ENCODE assay signal across 13 mouse cellular contexts in the genomic region with DNA sequence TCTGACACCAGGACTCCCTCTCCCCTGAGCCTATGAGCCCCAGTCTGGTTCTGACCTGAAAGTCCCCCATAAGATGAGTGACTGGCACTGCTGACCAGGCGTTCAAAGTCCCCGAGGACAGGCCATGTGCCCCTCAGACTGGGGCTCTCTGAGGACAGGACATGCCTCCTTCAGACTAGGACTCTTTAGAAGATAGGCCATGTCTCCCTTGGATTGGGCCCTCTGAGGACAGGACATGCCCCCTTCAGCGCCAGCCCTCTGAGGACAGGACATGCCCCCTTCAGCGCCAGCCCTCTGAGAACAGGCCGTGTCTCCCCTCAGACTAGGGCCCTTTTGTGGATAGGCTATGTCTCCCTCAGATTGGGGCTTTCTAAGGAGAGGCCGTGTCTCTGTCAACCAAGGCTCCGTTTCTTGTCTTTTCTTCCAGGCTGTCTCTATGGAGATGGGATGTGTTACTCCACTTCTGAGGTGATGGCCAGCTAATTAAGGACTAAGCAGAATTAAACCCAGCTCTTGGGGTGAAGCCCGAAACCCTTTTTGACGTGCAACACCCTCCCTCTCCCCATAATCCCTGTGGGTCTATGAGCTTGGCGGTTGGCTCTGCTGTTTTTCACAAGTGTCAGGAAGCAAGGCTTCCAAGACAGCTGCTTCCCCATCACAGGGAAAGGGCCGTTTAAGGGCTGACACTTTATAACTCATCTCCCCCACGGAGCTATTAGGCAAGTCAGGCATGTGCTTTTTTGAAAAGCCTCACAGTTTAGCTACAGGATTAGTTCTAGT.
DNase-seq lines count a peak whose midpoint lies in the region; ATAC-seq and TF ChIP-seq lines count a peak whose summit lies in the region.
"Had no signal": no experiment of that assay in that cellular context is flagged by ENCODE, and none has a peak within 500 bp of the region (broad histone marks: within the 10 kb centered on the region; RNA-seq: fewer than 3 reads in every experiment).

No protein-coding gene starts in this region.

- TF ChIP-seq POLR2A in lung, adult 2 months (IDR thresholded peaks at IDR 0.05; ENCODE audit: borderline replicate concordance, extremely low read depth, low read depth, low read length), result no peak

- H3K9ac ChIP-seq in hindbrain, embryonic 16.5 days (ENCODE audit: low read depth, low read length), result no peak overlapping the region
- H3K9ac ChIP-seq: heart, embryonic 13.5 days; liver, embryonic 12.5 days had no signal

- H3K27ac ChIP-seq in hindbrain, embryonic 16.5 days (ENCODE audit: low read depth, low read length), result no peak overlapping the region; the same call in 1 of the 2 replicates
- H3K27ac ChIP-seq: heart, embryonic 13.5 days; liver, embryonic 12.5 days had no signal

- H3K9me3 ChIP-seq in hindbrain, embryonic 16.5 days (ENCODE audit: control insufficient read depth, low read length), result no peaks in the 10 kb centered on the region
- H3K9me3 ChIP-seq: liver, embryonic 12.5 days had no signal

- peak; percentile 44 for DNase-seq in gastrocnemius, postnatal 25 days
- DNase-seq in gastrocnemius, postnatal 14 days, result no peak
- peak; percentile 24 for DNase-seq in lung, postnatal 10 days
- DNase-seq in lung, adult 2 months, result no peak
- peak; percentile 50 for DNase-seq in retina, embryonic 14.5 days (ENCODE audit: low spot score)
- DNase-seq in heart, adult 11 months, result no peak
- DNase-seq: adrenal gland, adult 8-10 months; B cell, adult 2 months had no signal

- H3K36me3 ChIP-seq in hindbrain, embryonic 16.5 days (ENCODE audit: control insufficient read depth, insufficient read depth, low read length), result no peaks in the 10 kb centered on the region
- H3K36me3 ChIP-seq: heart, embryonic 13.5 days; liver, embryonic 12.5 days had no signal

- no peaks in the 10 kb centered on the region for H3K27me3 ChIP-seq in hindbrain, embryonic 16.5 days (replicated peaks; ENCODE audit: control insufficient read depth, insufficient read depth, low read length)
- H3K27me3 ChIP-seq: heart, embryonic 13.5 days; liver, embryonic 12.5 days had no signal

- H3K4me2 ChIP-seq in hindbrain, embryonic 16.5 days (ENCODE audit: low read length), result no peak overlapping the region
- H3K4me2 ChIP-seq: heart, embryonic 13.5 days; liver, embryonic 12.5 days had no signal

- no peak for TF ChIP-seq CTCF in lung, adult 2 months (IDR thresholded peaks at IDR 0.05; ENCODE audit: insufficient read depth, low read length)

- no peak overlapping the region for H3K4me3 ChIP-seq in lung, adult 2 months (replicated peaks; ENCODE audit: extremely low read depth, low read depth, low read length)
- no peak overlapping the region for H3K4me3 ChIP-seq in hindbrain, embryonic 16.5 days (ENCODE audit: low read length)
- H3K4me3 ChIP-seq: heart, embryonic 13.5 days; liver, embryonic 12.5 days had no signal

- WGBS in lung, adult 2 months, result 79% methylated on average over 12 of the region's 12 CpGs
- WGBS in hindbrain, embryonic 16.5 days, result 38% methylated on average over 12 of the region's 12 CpGs

- peak; percentile 85 for ATAC-seq in hindbrain, embryonic 16.5 days
- no peak for ATAC-seq in megakaryocyte, adult 5-6 weeks (ENCODE audit: poor library complexity, severe bottlenecking)
- ATAC-seq: inflammation-experienced regulatory T-cells, adult 6 months; liver, embryonic 12.5 days had no signal

- intact Hi-C loops in gastrocnemius, postnatal 14 days (cut with DNase I; ENCODE audit: low total_unique reads), result no loop called here

- H3K4me1 ChIP-seq in lung, adult 2 months (ENCODE audit: control insufficient read depth, insufficient read depth, low read length), result no peaks in the 10 kb centered on the region
- peaks cover 12% of the 10 kb centered on the region for H3K4me1 ChIP-seq in hindbrain, embryonic 16.5 days (ENCODE audit: control insufficient read depth, insufficient read depth, low read depth, low read length)
- H3K4me1 ChIP-seq: liver, embryonic 12.5 days had no signal

Comparison
In these comparisons a context has a peak if more than half of its experiments do, and no peak if none do; other contexts are left out.
1. DNase-seq: peak in gastrocnemius, postnatal 25 days (single experiment), lung, postnatal 10 days (single experiment) and retina, embryonic 14.5 days (single experiment); none in gastrocnemius, postnatal 14 days (single experiment), lung, adult 2 months (single experiment) and heart, adult 11 months (single experiment).